Mouse (Mus musculus): Measurements from ENCODE around the gene Add3. TPM values are rescaled to one million over a fixed set of nuclear protein-coding genes. Genes with fewer than 3 reads are reported as not detected.
"Not testable (repeated sequence)": the region's sequence is repeated elsewhere in the genome, so short reads cannot be mapped to it uniquely, and the experiment has no call there.

Gene Add3
- polyA plus RNA-seq, 1 experiment: 28.0 TPM

DNA sequence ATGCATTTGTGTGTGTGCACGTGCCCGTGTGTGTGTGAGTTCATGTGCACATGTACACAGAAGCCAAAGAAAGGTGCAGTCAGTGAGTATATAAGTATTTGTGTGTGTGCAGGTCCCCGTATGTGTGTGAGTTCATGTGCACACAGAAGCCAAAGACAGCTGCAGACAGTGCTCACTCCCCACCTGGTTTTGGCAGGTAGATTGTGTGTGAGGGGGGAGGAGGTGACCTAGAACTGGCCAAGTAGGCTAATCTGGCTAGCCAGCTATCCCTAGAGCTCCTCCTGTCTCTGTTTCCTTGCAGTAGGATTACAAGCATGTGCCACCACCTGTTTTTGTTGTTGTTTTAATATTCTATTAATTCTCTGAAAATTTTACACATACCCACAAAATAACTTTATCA is 80.9 kb downstream of the Add3 start:
- DNase-seq (ENCODE audit: low read depth, low spot score): no peak
- 90% methylated on average over 3 of the region's 3 CpGs for WGBS

DNA sequence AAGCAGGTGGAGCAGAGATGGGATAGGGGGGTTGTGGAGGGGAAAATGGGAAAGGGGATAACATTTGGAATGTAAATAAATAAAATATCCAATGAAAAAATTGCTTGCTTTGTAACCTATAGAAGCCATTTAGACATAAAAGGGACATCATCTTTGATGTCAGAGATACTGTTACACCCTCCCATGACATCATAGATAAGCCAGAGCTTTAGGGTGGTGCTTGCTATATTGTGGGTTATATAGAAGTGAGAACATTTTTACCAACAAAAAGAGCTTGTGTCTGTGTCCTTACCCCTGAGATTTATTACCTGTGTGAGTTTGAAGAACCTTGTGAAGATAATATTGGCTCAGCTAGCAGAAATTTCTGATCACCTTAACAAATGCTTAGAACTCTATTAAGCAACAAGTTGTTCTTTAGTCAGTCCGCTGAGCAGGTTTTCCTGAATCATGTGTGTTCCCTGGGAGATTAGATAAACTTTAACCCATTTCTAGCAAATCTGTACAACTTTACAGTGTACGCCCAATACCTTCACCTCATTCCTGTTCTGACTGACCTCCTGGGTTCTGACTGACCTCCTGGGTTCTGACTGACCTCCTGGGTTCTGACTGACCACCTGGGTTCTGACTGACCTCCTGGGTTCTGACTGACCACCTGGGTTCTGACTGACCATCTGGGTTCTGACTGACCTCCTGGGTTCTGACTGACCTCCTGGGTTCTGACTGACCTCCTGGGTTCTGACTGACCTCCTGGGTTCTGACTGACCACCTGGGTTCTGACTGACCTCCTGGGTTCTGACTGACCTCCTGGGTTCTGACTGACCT is 85.2 kb downstream of the Add3 start:
- 54% methylated on average over 2 of the region's 2 CpGs for WGBS
- not testable (repeated sequence) for DNase-seq (ENCODE audit: low read depth, low spot score)

DNA sequence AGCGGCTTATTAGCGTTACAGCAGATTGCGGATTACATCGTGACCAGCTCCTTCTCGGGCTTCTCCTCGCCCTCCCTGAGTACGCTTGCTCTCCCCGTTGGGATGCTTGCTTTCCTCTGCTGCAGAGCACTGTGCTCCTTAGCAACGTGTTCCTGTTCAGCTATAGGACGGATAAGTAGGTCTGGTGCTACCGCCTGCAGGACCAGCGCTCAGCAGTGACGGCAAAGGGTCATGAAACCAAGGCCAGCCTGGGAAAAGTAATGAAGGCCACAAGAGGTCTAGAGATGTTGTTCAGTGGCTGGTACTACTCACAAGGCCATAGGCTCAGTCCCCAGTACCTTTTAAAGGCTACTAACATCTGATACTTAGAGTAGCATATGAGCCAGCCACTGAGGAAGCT is 86.4 kb downstream of the Add3 start:
- 89% methylated on average over 13 of the region's 13 CpGs for WGBS
- DNase-seq (ENCODE audit: low read depth, low spot score): no peak

DNA sequence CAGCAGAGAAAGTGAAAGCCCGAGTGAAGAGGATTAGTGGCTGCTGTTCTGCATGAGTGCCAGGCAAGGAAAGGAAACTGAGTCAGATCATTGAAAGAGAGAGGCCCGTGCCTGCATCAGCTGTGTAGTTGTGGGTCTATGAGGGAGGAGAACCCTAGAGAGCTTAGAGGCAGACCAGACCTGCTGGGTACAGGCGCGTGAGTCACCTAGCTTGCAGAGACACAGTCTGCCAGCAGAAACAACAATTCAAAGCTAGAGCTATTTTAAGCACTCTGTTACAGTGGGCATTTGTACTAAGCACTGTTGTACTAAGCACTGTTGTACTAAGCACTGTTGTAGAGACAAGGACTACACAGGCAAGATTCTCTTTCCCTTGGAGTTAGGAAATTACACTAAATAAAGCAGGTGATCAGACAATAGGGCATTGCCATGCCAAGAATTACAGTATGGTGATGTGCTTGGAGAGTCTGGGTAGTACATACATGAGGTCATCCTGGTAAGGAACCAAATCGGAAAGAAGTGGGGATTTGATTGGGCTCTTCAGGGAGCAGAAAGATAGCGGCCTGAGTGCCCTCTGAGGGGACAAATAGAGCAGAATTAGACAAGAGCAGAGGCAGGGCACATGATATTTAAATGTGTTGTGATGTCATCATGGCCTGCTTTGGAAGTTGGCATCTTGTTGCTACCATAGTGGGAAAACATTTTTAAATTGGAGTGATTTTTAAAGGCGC is 88.0 kb downstream of the Add3 start:
- WGBS: 87% methylated on average over 7 of the region's 7 CpGs
- DNase-seq (ENCODE audit: low read depth, low spot score): no peak

DNA sequence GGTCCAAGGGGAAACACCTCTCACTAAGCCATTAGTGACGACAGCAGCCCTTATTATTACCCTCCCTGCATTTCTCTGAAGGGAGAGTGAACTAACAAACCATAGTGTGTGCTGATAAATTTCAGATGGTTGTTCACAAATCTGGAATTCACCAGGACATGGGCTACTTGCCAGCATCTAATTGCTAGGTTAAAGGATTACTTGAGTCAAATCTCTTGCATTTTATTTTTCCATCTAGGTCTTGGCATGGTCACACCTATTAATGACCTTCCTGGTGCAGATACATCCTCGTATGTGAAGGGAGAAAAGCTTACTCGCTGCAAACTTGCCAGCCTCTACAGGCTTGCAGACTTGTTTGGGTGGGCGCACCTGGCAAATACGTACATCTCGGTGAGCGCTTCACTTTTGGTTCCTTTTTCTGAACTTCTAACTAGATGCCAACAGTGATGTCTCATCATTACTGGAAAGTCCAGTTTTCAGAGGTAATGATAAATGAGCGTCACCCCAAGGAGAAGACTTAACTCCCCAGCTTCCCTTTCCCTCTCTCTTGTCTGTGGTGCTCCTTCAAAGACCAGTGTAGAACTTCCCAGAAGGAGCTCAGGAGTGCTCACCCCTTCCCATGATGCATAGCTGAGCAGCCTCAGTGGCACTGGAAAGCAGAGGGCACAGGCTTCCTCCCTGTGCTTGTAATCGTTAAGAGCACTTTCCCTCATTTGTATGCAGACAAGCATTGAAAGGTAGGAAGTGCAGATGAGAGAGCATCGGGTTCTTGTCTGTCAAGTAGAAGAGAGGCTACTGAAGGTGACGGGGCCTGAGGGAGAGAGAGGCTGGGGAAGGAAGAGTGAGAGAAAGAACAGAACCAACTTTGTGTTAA is 90.9 kb downstream of the Add3 start:
- WGBS: 75% methylated on average over 11 of the region's 11 CpGs

DNA sequence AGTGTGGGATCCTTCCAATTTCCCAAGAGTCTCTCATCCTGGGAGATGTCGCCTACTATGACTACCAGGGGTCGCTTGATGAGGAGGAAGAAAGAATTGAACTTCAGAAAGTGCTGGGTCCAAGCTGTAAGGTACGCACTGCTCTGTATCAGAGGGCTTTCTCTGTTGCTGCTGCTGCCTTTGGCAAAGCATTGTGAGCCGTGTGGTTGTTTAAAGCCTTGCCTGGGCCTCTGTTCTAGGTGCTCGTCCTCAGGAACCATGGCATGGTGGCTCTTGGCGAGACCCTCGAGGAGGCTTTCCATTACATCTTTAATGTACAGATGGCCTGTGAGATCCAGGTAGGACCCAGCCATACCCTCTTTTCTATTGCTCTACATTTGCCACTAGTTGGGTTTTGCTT is 93.3 kb downstream of the Add3 start:
- no peak for DNase-seq (ENCODE audit: low read depth, low spot score)
- WGBS: 96% methylated on average over 7 of the region's 7 CpGs

More for the DNA sequence above, 90.9 kb downstream of the Add3 start:
- DNase-seq (ENCODE audit: low read depth, low spot score): no peak

DNA sequence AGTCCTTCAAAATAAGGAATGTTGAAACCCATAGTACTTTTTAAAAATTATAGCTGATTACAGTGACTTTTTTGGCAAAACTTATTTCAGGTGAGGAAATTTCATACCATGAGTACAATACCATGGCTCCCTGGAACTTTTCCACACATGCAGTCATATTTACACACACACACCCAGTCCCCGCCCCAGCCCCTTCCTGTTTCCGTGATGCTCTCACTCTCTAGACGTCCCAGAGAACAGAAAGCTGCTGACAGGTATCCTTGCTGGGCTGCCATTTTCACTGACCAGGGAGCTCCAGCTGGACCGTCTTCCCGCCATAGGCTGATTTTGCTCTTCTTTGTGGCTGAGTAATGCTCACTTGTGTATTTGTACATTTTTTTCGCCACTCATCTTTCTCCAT is 101.6 kb downstream of the Add3 start:
- WGBS: 65% methylated on average over 6 of the region's 6 CpGs
- no peak for DNase-seq (ENCODE audit: low read depth, low spot score)

DNA sequence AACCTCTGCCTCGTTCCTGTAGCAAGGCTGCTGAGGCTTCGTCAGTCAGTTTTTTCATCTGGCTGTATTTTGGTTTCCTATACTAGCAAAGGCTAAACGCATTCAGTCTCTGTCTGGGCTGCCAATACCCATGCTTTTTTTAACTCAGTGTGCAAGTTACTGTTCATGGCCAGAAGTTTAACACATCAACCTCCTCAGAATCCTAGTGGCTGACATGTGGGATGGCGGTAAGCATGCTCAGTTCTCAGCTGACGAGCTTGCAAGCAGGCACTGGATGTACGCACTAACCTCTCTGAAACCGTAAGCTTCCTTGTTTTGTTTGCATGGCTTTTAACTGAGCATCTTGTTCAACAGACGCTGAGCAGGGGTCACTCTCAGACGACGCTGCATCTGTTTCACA is 103.7 kb downstream of the Add3 start:
- no peak for DNase-seq (ENCODE audit: low read depth, low spot score)
- whole genome bisulfite sequencing: 85% methylated on average over 10 of the region's 10 CpGs

DNA sequence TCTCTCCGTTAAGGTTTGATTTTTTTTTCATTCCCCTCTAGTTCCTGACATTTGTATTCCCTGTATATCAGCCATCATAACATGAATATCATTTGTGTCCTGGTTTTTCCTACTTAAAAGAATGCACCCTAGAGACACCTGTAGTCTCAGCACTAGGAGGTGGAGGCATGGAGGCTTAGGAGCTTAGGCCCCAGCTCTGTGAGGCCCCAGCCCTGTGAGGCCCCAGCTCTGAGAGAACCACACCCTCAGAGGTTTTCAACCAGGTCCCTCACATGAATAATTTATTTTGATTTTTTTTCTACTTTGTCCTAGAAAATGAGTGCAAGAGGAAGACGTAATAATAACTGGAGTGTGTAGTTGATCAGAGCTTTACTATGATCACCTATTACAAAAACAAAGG is 107.3 kb downstream of the Add3 start:
- 60% methylated on average over 2 of the region's 2 CpGs for WGBS
- no peak for DNase-seq (ENCODE audit: low read depth, low spot score)

DNA sequence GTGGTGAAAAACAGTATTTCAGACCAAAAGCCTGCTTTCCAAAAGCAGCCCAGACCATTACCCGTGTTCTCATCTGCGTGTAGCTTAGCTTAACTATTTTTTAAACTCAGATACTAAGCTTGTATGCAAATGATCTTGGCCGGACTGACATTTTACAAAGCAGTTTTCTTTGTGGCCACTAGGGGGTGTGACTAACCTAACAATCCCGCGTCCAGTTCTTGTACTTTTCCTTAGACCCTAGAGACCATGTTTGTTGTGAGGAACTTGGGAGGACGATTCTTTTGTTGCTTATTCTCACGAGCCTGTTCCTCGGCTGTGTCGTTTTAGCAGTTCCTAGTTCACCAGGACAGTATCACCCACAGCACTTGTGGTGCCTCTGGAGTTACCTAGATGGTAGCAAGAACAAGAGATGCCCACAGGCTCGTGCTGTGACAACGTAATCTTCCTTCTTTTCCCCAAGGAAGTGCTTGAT is 107.8 kb downstream of the Add3 start:
- 16% methylated on average over 11 of the region's 11 CpGs for WGBS

DNA sequence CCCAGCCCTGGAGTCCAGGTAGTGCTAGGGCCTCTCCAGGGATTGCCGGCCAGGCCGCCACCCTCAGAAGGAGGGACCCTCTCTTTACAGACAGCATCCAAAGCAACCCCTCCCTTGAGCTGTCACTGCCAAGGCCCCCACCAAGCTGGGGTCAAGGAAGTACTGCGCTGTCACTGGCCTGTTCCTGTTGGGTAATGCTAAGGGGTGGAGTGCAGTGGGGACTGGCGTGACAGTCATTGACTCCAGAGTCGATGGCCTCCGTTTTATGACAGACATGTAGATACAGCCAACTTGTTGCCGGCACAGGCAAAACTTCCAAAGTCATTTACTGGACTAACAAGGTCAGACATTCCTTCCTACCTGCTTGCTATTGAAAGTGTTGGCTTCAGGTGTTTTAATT is 110.8 kb downstream of the Add3 start:
- no peak for DNase-seq (ENCODE audit: low read depth, low spot score)
- 44% methylated on average over 7 of the region's 7 CpGs for WGBS

More for the DNA sequence above, 107.8 kb downstream of the Add3 start:
- DNase-seq (ENCODE audit: low read depth, low spot score): no peak

DNA sequence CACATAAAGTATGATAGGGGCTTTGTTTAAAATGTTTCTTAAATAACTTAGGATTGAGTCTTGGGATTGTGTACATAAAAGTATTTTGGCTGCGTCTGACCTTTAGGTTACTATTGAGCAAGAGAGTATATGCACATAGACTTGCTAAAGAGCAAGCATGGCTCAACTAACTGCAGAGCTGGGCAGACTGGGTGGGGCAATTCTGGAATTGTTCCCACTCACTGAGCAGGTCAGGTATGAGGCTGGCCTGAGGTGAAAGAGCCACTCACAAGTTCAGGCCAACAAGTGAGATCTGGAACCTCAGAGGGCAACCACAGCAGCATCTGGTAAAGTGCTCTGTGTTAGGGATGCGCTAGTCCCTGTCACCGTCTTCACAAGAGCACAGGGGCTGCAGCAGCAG is 111.4 kb downstream of the Add3 start:
- 77% methylated on average over 3 of the region's 3 CpGs for WGBS
- no peak for DNase-seq (ENCODE audit: low read depth, low spot score)

DNA sequence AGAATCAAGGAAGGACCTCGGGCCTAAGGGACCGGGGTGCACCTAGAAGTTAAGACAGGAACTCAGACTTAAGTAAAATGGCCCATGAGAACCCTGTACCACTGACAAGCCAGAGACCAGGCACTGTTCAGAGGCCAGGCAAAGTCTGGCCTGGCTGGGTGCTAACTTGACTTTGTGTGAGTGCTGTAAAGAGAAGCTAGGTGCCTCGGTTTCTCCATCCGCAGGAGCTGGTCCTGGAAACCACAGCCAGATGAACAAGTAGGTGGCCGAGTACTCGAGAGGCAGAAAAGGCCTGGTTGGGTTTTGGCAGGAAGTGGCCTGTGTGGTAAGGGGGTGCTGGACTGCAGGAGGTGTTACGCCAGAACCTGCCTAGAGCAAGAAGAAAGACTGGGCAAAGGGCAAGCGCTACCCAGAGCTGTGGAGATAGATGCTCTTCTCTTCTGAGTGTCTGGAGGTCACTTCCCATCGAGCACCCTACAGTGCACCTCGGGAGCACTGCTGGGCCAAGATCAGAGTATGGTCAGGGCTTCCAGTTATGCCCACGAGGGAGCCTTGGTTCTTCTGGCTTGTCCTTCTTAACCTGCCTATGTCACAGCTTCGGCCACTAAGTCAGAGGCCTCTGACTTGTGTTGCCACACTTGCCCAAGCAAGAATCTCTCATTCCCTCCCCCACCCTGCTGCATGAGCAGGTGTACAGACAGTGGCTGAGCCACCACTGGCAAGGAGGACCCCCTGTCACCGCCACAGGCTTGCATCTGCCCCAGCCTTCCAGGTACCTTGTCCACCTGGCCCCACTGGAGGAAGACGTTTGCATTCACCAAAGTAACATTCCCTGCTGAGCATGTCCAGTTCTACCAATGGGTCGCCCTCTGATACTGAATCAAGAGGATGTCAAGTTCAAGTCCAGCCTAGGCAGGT is 112.1 kb downstream of the Add3 start:
- WGBS: 87% methylated on average over 15 of the region's 15 CpGs
- DNase-seq (ENCODE audit: low read depth, low spot score): no peak

DNA sequence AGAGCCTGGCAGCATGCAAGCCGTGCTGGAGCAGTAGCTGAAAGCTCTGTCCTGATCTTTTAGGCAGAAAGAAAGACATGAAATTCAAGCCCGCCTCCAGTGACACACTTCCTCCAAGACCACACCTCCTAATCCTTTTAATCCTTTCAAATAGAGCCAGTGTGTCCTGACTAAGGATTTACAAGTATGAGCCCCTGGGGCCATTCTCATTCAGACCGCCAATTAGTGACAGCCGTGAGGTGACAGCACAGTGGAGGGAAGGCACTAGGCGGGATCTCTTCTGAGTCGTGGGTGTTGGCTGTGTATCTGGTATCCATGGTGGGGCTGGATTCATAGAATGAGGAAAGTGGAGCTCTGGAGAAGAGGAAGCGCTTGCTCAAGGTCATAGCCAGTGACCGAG is 116.1 kb downstream of the Add3 start:
- 91% methylated on average over 8 of the region's 8 CpGs for WGBS
- DNase-seq (ENCODE audit: low read depth, low spot score): no peak

DNA sequence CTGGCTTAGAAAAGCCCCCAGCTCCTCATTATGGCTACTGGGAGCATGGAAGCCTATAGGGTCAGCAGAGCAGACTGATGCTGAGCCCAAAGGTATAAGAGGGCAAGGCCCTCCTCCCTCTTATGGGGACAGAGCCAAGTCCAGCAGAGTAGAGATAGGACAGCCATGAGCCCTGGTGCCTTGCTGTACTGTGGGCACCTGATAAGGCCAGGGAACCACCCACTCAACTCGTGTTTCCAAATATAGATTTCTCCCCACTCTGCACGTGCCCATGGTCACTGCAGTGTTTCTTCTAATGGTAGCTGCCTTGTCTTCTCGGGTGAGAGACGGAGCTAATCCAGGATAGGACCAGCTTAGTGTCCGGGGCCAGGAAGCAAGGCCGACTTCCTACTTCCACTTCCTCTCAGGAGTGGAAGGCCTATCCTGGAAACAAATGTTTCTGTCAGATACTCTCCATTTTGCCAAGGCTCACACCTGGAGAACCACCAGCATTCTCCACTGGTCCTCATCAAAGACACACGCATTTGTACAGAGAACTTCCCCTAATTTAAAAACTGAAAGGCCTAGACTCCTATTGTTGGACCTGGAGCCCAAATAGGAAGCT is 116.8 kb downstream of the Add3 start:
- no peak for DNase-seq (ENCODE audit: low read depth, low spot score)
- WGBS: 76% methylated on average over 7 of the region's 7 CpGs

DNA sequence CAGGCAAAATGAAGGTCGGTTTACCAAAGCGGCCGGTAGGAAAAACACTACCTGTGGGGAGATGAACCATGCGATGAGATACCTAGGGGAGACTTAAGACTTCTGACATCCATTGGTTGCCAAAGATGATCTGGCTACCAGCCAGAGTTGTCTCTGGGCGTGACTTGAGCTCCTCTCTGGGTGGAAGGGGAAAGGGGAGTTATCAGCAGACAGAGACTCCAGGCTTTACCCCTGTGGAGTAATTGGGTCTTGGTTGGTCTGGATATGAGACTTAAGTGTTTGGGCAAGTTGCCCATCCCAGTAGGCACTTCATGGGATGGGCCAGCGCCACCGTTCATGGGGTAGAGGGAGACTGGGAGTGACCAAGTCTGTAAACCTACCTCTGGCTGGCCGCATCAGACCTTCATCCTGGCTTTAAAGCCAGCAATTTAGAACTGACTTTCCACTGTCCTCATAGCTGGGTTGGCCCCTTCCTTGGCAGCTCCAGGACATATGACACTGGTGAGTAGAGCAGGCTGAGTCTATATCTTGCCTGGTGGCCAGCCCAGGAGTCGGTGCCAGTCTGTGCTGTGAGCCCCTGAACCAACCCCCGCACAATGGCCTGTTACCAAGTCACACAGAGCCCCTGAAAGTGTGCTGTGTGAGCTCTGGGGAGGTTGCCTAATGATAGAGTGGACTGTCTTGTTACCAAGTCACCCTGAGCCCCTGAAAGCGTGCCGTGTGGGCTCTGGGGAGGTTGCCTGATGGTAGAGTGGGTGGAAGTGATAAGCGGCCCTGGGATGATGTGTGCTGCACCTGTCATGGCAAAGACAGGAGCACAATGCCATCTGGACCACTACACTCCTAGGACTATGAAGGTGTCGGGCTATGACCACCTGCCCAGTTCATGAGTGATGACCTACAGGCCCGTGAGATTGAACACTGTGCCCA is 117.7 kb downstream of the Add3 start:
- 78% methylated on average over 15 of the region's 15 CpGs for WGBS
- DNase-seq (ENCODE audit: low read depth, low spot score): no peak

DNA sequence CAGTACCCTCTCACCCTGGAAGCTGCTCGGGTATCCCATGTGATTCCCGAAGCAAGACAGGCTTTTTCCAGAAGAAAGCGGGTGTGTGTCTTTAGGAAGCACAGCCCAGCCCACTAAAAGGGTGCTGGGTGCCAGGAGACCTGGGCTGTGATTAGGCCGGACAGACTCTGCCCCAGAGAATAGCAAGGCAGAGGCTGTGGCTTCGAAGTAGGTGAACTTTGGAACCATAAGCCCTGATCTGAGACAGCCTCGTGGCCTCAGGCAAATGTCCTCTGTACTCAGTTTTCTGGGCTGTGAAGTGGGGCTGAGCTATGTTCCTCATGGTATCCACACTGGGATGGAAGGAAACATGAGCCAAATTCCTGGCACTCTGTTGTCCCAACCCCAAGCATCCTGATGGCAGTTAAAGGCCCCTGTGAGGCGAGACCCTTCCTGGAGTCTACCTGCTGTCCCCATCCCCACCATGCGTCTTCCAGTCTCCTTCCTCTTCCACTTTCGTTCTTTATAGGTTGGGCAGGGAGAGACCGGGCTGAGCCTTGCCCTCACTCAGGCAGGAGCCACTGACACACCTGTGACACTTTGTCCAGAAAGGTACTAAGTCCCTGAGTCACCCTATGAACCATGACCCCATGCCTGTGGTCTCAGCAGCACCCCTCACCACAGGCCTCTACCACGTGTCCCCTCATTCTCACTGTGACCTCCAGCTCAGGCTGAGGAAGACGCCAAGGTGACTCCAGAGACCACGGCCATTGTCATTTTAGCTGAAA is 118.7 kb downstream of the Add3 start:
- no peak for DNase-seq (ENCODE audit: low read depth, low spot score)
- 59% methylated on average over 13 of the region's 13 CpGs for WGBS

Data from large intestine, adult 2 months (tissue).